Mouse (Mus musculus) layer of hippocampus, postnatal 36 days (tissue): ENCODE data around the gene Ryr2. TPM values are rescaled to one million over a fixed set of nuclear protein-coding genes. Genes with fewer than 3 reads are reported as not detected.

Experiments used
- DNase-seq, 2 experiments: peaks; one replicate each; pipeline ENCODE4 v3.0.0; 2022
- total RNA-seq, 2 experiments: library from RNA; stranded (reverse); gene quantifications; 2 replicates each; pipeline ENCODE4 v1.2.3; 2021

Gene Ryr2
- total RNA-seq, 2 experiments from 2014 or later: 237 to 265 TPM

DNA sequence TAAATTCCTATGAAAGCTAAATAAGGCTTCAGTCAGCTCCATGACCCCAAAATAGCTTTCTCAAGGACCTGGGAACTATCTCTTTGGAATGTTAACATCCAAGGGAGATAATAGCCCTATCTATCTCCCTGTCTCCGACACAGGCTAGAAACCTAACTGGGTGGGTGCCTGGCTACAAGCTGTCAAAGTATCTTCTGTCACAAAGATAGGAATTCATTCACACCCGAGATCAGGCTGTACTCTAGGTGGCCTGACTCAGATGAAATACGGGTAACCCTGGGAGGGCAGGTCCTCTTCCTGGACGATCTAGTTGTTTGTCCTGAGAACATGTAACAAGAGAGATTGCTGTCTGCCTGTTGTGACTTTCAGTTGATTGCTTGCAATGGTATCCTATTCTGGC lies 69.9 kb downstream of the Ryr2 start:
- no peak for DNase-seq

DNA sequence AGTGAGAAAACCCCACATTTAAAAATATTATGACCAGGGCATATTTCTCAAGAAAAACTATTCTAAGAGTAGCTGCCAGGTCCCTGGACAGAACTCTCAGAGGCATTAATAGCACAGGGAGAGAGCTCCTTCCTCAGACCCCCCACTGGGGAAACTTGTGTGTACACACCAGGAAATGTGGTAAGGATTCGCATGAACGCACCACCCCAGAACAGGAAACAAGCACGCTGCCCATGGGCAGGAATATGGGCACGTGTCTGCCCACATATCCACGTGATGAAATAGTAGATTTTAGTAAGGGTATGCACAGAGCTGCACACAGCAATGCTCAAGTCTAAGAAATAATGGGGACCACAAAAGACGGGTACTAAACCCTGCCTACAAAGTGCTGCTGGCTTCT lies 72.8 kb downstream of the Ryr2 start:
- DNase-seq: no peak

DNA sequence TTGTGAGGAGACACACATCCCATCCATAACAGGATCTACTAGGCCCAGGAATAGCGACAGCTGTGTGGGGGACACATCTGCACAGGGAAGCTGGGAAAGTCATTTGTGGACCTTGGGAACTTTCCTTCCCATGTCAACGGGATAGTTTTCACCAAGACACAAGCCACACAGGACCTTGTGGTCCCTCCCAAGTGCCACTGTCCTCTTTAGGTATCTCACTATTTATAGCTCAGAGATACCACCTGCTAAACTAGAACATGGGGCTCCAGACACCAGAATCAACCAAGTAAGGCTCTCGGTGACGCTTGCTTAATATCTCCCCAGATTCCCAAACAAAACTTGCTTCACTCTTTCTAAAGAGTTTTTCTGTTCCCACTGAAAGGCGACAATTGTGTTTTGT lies 73.5 kb downstream of the Ryr2 start:
- no peak for DNase-seq

- no peak for DNase-seq
Measured at GRCm38 (mm10) chr13:12029841-12030240, 76.9 kb downstream of the Ryr2 start.

DNA sequence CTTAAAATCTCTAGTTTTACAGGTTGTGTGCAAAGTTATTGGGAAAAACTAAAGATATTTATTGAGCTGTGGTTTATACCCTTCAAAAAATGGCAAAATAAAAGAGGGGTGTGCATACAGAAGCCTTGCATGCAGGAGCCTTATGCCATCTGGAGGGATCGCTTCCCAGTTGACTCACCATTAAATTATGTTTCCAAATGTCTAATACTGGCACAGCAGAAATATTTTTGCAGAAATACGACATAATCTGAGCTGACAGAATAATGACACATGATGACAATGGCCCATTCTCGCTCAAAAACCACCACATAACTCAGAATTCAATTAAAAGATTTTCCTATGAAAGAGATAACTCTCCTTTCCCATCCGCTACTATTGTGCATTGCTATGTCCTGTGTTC lies 77.4 kb downstream of the Ryr2 start:
- no peak for DNase-seq

DNA sequence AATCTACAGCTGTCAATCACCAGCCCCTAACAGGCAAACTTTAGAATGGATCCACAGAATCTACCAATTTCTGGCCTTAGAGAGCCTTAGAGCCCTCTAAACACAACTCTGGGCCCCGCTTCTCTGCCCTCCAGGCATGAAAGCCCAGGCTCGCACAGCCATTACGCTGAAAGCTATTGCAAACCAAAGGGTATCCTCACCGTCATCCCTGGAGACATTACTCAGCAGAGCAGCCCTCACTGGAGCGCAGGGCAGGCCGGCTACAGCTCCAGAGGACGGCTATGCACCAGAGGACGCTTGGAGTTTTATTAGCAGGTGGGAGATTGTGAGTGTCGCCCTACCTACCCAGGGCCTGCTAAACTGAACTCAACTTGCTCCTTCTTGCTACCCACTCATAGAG lies 88.7 kb downstream of the Ryr2 start:
- DNase-seq: no peak

DNA sequence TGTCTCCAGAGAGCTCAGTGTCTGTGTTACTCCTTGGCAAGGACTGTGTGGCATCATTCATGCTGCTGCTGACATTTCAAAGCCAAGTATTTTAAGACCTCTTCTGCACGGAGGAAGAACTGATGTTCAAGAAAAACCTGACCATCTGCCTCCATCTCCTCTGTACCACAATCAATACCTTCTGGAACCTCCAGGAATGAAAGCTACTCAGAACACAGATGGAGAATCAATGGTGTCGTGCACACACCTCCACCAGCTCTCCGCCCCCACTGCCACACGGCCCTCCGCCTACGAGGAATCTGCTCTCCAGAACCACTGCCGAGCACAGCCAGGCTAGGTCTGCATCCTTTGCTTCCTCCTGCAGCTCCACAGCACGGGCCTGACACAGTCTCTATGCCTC lies 92.8 kb downstream of the Ryr2 start:
- peak; percentile 78 for DNase-seq

DNA sequence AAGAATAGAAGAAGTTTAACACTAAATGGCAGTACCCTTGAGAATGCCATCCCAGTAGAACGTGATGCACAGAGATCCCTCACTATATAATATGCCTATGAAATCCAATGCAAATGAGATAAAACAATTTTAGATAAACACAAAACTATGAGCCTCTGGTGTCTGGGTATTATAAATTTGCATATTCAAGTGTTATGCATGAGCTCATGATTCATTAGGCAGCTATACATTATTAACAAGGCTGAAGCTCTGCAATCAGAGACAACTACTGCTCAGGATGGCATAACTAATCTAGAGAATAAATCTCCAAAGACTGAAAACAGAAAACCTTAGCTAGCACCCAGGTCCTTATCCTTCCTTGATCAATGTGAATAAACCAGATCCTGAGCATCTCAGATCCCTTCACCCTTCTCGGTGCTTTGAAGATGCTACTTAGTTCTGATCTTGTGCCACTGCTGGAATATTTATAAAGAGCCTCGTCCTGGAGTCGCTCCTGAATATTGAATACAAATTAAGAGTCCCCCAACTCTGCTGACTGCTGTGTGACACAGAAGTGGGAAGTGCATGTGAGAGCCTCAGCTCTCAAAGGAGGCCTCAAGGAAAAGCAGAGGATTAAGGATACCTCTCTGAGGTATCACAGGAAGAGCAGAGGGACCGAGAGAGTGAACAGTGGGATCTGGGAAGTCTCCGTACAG lies 97.6 kb downstream of the Ryr2 start:
- DNase-seq: no peak

DNA sequence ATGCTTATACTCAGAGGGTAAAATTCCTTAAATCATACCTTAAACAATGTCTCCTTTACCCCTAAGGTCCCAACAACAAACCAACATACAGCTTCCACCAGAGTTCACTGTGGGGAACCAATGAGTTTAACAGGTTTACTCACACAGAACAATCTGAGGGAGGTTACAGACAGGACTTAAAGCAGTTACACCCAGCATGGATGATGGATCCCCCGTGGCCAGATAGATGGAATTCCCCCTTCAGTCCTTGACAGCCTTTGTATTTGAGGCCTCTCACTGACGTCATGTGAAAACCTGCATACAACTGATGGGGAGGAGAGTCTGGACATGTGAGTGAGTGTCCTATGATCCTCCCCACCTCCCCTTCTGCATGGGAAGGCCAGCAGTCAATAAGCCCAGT lies 99.2 kb downstream of the Ryr2 start:
- DNase-seq: no peak

DNA sequence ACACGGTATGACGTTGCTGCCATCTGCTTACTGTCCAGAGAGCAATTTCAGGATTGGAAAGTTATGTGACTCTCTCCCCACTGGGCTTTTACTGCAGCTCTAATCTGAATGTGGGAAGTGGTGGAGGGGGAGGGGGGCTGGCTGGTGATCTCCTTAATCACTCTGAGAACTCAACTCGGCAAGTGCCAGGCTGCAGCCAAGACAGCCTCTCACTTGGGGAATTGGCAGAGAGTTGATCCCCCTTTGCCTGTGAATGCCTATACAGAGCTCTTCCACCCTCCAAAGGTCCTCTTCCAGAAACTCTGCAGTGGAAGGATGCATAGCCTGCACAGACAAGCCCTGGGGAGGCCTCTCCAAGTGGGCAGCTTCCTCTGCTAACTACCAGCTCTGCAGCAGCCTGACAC lies 104.9 kb downstream of the Ryr2 start:
- no peak for DNase-seq

GRCm38 (mm10) chr13:11999851-12000250 lies 106.9 kb downstream of the Ryr2 start:
- no peak for DNase-seq

DNA sequence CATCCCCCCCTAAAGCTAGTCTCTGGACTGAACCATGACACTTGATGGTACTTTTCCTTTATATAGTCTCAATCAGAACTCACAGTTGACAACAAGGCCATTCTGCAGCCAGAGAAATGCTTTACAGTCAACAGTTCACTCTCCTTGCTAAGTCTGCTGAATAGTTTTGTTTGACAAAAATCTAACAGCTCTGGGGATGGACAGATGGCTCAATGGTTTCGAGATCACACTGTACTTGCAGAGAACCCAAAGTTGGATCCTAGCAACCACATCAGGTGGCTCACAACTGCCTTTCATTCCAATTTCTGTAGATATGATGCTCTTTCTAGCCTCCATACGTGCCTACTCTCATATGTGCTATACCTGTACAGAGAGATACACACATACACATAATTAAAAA lies 109.4 kb downstream of the Ryr2 start:
- peak; percentile 27 to 41 for DNase-seq

DNA sequence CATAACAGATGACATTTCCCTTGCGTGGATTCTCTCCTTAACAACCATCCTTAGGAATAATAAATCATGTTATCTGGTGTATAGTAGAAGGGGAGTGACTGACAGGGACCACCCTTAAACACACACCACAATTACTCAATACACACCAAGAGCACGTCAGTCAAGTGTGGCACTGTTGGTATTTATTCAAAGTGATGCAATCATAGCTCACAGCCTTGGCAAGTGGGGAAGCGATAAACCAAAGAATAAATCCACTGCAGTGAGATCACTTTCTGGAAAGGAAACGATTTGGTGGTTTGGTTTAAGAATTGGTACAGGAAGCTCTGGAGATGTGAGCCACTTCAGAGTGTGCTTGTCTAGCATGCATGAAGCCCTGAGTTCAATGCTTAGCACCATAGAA lies 119.2 kb downstream of the Ryr2 start:
- DNase-seq: no peak

DNA sequence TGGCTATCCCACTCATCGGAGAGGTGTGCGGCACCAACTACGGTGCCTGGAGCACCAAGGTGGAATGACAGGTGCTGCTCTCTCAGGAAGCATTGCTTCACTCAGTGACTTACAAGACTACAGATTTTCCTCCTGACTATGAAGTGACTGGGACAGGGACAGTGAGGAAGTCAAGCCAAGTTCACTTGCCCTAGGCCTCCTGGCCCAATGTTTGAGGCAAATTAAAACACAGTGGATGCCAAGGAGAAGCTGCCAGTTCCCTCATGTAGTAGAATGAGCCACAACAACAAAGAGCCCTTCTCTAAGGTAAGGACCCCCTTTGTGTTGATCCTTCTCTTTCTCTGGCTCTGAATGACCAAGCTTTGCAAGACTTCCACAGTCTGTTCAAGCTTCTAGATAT lies 121.7 kb downstream of the Ryr2 start:
- DNase-seq: no peak

DNA sequence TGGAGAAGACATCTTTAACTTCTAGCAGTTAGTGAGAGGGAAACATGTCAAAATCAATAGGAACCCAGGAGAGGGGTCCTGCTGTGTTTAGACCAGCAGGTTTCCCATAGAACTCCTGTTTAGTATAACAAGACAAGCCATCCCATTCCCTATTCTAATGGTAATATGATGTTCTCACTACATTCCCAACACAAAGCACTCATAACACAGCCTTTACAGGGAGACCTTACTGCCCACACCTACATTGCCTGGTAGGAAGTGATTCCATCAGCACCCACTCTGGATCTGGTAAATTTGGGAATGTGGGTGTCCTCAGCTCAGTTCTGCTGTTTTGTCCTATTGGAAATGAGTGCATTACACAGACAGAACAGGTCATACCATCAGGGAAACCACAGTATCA lies 127.7 kb downstream of the Ryr2 start:
- DNase-seq: no peak

GRCm38 (mm10) chr13:11978359-11978758 lies 128.4 kb downstream of the Ryr2 start:
- DNase-seq: no peak

GRCm38 (mm10) chr13:11977606-11978005 lies 129.1 kb downstream of the Ryr2 start:
- no peak for DNase-seq

- no peak for DNase-seq
Measured at GRCm38 (mm10) chr13:11964391-11964790, 142.4 kb downstream of the Ryr2 start.

- no peak for DNase-seq
Measured at GRCm38 (mm10) chr13:11959488-11960174, 147.1 kb downstream of the Ryr2 start.

- no peak for DNase-seq
Measured at GRCm38 (mm10) chr13:11958854-11959253, 147.9 kb downstream of the Ryr2 start.

DNA sequence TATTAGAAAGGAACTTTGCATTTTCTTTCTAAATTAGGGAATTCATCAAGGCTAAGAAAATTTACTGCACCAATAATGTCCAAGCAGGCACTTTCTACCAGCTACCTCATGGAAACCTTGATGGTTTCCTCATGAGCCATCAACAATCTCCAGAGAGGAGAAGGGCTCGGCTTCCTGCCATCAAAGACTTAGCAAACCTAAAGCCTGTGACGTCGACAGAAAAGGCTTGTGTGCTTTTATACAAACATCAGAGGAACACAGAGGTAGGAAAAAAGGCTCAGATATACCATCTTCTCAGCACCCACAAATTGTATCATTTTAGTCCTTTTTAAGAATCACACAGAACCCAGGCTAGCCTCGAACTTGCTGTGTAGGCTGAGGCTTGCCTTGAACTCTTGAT lies 148.5 kb downstream of the Ryr2 start:
- DNase-seq: no peak

GRCm38 (mm10) chr13:11951951-11952350 lies 154.8 kb downstream of the Ryr2 start:
- no peak for DNase-seq

DNA sequence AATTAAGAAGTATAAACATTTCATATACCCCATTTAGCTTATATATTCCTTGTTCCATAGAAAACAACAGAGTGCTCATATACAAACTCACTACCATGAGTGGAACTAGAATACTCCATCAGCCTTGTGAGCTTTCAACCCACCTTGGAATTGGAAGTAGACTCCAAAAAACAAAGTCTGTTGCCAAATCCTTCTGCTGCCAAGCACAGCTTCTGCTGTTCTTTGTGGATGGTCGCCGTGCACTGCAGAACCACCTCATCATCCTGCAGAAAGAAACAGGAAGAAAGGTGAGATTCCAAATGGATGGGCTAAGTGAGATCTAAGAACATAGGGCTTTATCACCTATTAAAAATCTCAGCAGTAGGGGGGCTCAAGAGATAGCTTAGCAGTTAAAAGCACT lies 161.0 kb downstream of the Ryr2 start:
- no peak for DNase-seq

GRCm38 (mm10) chr13:11941724-11942123 lies 165.0 kb downstream of the Ryr2 start:
- no peak for DNase-seq
